Mouse (Mus musculus) neural tube, embryonic 14.5 days (tissue): Measurements from ENCODE around the gene Clybl. TPM values are rescaled to one million over a fixed set of nuclear protein-coding genes. Genes with fewer than 3 reads are reported as not detected.
A peak's percentile ranks its signal among the peaks of the same experiment; 100 is the strongest.

Experiments
- ATAC-seq: fragments of 200-750 bp; cut with Nextera tagmentation; 2 replicates; pipeline ENCODE4 v1.8.0; 2017; ENCODE audit warnings: low read depth, mild to moderate bottlenecking, moderate TSS enrichment, moderate library complexity
- H3K27ac ChIP-seq: fragments of 300-500 bp; sonication (generic); 2 replicates; pipeline ENCODE4 v1.5.1; 2014; ENCODE audit warnings: low read depth, mild to moderate bottlenecking, control low read depth, low read length, moderate library complexity, mixed read lengths
- H3K27me3 ChIP-seq: fragments of 300-500 bp; sonication (generic); 2 replicates; pipeline ENCODE4 v1.6.1; 2014; ENCODE audit warnings: low read length; ENCODE audit not compliant: control insufficient read depth, insufficient read depth
- H3K36me3 ChIP-seq: fragments of 300-500 bp; sonication (generic); 2 replicates; pipeline ENCODE4 v1.6.1; 2014; ENCODE audit warnings: low read length, mixed read lengths; ENCODE audit not compliant: control insufficient read depth, insufficient read depth
- H3K4me1 ChIP-seq: fragments of 300-500 bp; sonication (generic); 2 replicates; pipeline ENCODE4 v1.6.1; 2014; ENCODE audit warnings: low read length; ENCODE audit not compliant: control insufficient read depth, insufficient read depth
- H3K4me2 ChIP-seq: fragments of 300-500 bp; sonication (generic); 2 replicates; pipeline ENCODE4 v1.6.1; 2014; ENCODE audit warnings: mild to moderate bottlenecking, low read depth, low read length, control low read depth
- H3K4me3 ChIP-seq: fragments of 300-500 bp; sonication (generic); 2 replicates; pipeline ENCODE4 v1.5.1; 2014; ENCODE audit warnings: low read depth, low read length, control low read depth, mixed read lengths
- H3K9ac ChIP-seq: fragments of 300-500 bp; sonication (generic); replicated peaks from 2 replicates; pipeline ENCODE4 v1.6.1; 2014; ENCODE audit warnings: low read depth, mild to moderate bottlenecking, control low read depth, low read length, mixed read lengths
- H3K9me3 ChIP-seq: fragments of 300-500 bp; sonication (generic); 2 replicates; pipeline ENCODE4 v1.6.1; 2016; ENCODE audit warnings: low read length; ENCODE audit not compliant: control insufficient read depth
- WGBS: fragments of 180-500 bp; shearing (Covaris S2); extraction: QIAGEN DNeasy Blood & Tissue Kit; methylation state at CpG from one replicate; pipeline ENCODE4 v1.1.7; 2014; 5-methylcytosine and 5-hydroxymethylcytosine counted together
- polyA plus RNA-seq: library from polyadenylated mRNA; unstranded; fragments of >200 nt; fragmentation: Nextera tagmentation; extraction: Ambion mirVana; gene quantifications from 2 replicates; pipeline ENCODE4 v1.2.1, GENCODE M21; 2014

The Clybl gene
- polyA plus RNA-seq, 1 experiment from 2014 or later, result 9.1 TPM

DNA sequence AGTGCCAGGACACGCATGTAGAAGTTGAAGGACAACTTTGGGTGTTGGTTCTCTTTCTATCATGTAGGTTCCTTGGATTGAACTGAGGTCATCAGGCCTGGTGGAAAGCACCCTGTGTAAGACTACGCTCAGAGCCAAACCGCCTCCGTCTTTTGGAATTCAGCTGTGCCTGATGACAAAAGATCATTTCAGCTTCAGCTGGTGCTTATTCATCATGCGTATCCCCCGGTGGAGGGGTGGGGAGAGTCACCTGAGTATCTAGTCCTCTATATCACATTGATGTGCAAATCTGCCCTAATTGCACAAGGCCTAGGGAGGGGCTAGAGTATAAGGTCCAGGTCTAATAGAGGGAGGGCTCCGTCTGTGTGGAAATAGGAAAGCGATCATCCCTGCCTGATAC, 95.6 kb downstream of the Clybl start:
- Histone ChIP-seq H3K36me3 (no peaks in the 10 kb centered on the region), H3K27me3 (peaks cover 10% of the 10 kb centered on the region)
- 81% methylated on average over 8 of the region's 8 CpGs for WGBS

DNA sequence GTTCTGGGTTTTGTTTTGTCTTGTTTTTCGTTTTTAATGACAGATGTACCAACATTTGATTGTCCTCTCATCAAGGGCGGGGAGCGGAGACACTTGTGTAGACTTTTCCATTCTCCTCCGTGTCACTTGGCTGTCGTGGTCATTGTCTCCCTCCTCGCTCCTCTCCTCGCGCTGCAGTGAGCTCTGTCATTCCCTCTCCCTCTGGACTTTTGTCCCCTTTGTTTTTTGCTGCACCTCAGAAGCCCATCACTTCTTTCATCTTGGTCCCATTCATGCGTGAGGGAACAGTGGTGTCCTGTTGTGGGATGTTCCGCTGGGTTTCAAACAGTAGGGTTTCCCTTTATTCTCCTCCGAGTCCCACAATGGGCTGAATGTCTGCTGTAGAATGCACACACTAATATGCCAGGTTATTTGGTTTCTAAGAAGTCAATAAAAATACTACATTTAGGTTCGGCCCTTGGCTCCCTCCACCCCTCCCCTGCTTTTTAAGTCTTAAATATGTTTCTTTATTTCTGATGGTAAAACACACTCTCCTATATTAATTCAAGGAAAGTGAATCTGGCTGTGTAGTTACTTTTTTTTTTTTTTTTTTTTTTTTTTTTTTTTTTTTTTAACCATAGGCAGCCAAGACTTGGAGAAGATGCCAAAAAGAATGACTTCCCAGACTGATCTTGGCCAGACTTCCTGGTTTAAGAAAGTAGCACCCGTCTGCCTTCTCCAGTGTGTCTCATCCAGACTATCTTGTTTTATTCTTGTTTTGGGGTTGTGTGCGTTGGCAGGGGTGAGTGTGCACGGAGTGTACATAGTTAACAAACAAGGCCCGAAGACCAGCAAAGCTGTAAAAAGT, 98.2 kb downstream of the Clybl start:
- Histone ChIP-seq H3K27ac (no peak overlapping the region), H3K27me3 (peaks cover 10% of the 10 kb centered on the region), H3K9ac (no peak overlapping the region), H3K9me3 (no peaks in the 10 kb centered on the region), H3K4me1 (no peaks in the 10 kb centered on the region), H3K4me3 (no peak overlapping the region), H3K4me2 (no peak overlapping the region), H3K36me3 (no peaks in the 10 kb centered on the region)
- ATAC-seq, result no peak
- WGBS, result 20% methylated on average over 16 of the region's 16 CpGs

More for the DNA sequence above, 95.6 kb downstream of the Clybl start:
- no peak overlapping the region for H3K4me2 ChIP-seq
- H3K9me3 ChIP-seq, result no peaks in the 10 kb centered on the region
- no peak for ATAC-seq
- H3K4me1 ChIP-seq, result no peaks in the 10 kb centered on the region
- H3K27ac ChIP-seq, result no peak overlapping the region
- H3K4me3 ChIP-seq, result no peak overlapping the region
- no peak overlapping the region for H3K9ac ChIP-seq

DNA sequence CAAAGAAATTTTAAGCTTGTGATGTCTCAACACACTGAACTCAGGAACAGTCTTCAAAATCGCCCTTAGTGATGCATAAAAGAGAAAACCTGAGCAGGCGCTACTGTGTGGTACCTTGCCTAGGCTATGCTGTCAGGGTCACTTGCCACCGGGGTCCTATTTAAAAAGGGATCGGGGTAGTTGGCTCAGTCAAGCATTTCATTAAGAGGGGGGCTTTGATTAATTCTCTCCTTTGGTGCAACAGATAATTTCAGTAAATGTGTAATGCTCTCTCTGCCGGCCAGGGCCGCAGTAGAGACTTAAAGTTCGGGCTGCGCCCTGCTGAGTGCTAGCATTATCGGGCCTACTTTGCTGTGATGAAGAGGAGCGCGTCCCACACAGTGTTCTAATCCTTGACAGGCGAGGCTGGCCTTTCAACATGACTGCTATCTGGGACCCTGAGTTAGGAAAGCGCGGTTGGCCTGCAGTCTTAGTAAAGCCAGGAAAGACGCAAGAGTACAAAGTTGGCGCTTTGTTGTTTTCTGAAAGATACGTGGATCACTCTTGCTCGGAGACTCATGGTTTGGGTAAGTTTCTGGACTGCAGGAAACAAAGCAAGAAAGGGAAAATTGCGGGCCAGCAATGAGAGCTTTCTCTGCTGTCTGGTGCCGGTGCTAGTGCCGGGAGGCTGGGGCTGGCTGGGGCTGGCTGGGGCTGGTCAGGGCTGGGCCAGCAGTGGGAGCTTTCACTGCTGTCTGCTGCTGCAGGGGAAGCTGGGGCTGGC, 99.0 kb downstream of the Clybl start:
- 17% methylated on average over 21 of the region's 21 CpGs for WGBS
- Histone ChIP-seq H3K4me1 (no peaks in the 10 kb centered on the region), H3K9ac (no peak overlapping the region), H3K36me3 (no peaks in the 10 kb centered on the region), H3K4me2 (no peak overlapping the region), H3K4me3 (no peak overlapping the region), H3K27ac (no peak overlapping the region), H3K9me3 (no peaks in the 10 kb centered on the region), H3K27me3 (peaks cover 10% of the 10 kb centered on the region)
- ATAC-seq, result peak; percentile 54; the same call in 1 of the 2 replicates

DNA sequence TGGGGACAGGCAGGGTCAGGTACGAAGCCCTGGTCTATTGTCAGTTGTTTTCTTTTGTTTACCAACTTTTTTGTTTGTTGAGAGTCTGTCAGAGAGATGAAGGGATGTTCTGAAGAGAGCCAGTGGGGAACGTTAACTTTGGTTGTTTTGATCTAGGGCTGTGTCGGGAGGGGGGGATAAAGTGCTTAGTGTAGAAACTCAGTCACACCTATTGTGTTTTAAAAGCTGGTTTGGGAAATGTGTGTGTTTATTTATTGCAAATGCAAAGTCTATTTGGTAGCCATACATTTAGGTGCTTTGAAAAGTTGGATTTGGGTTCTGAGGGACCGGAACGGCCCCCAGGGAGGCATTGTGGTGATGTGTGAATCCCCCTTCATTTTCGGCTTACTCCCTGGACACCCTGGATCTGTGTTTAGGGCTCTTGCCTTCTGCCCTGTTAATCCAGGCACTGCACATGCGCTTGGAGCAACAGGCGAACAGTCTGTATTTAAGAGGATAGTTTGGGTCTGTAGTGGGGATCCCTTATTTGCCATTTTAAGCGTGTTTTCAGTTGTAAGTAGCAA, 99.6 kb downstream of the Clybl start:
- Histone ChIP-seq H3K4me1 (no peaks in the 10 kb centered on the region), H3K27ac (no peak overlapping the region), H3K9me3 (no peaks in the 10 kb centered on the region), H3K4me2 (no peak overlapping the region), H3K4me3 (no peak overlapping the region), H3K27me3 (peaks cover 10% of the 10 kb centered on the region), H3K9ac (no peak overlapping the region), H3K36me3 (no peaks in the 10 kb centered on the region)
- no peak for ATAC-seq
- 20% methylated on average over 9 of the region's 9 CpGs for WGBS

DNA sequence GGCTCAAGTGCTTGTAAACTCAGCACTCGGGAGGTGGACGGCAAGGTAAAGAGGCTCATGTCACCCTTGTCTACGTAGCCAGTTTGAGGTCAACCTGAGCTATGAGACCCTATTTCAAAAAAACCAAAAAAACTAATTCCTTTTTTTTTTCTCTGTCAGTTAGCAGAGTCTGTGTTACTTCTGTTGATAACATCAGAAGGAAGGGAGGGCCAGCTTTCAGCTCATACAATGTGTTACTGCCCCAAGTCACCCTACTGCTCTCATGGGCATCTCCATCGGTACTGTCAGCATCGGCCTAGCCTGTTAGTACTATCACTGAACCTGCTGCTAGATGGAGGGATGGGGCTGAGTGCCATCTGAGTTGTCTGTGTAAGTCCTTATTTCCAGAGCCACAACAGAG, 102.5 kb downstream of the Clybl start:
- 99% methylated on average over 5 of the region's 5 CpGs for WGBS
- no peak for ATAC-seq
- Histone ChIP-seq H3K4me1 (no peaks in the 10 kb centered on the region), H3K27me3 (peaks cover 5% of the 10 kb centered on the region), H3K4me3 (no peak overlapping the region), H3K9me3 (no peaks in the 10 kb centered on the region), H3K4me2 (no peak overlapping the region), H3K9ac (no peak overlapping the region), H3K27ac (no peak overlapping the region), H3K36me3 (no peaks in the 10 kb centered on the region)

DNA sequence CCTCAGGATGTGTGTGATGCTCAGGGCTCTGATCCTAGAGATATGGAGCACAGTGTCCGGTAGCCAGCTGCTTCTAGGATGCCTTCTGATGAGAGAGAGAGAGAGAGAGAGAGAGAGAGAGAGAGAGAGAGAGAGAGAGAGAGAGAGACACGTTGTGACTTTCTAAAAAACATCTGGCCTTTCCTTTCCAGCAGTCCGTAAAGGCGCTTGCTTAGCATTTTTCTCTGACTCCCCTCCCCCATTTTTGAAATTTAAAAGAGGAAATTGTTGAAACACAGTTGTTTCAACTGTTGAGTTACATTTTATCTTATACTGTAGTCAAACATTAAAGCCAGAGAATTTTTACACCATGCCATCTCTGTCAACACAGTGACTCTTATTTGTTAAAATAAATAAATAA, 114.9 kb downstream of the Clybl start:
- no peak overlapping the region for H3K9ac ChIP-seq
- no peaks in the 10 kb centered on the region for H3K36me3 ChIP-seq
- H3K4me3 ChIP-seq, result no peak overlapping the region
- peaks cover 5% of the 10 kb centered on the region; the same call in 1 of the 2 replicates for H3K4me1 ChIP-seq
- H3K4me2 ChIP-seq, result no peak overlapping the region
- H3K27ac ChIP-seq, result no peak overlapping the region
- H3K9me3 ChIP-seq, result no peaks in the 10 kb centered on the region
- WGBS, result 58% methylated on average over 4 of the region's 4 CpGs
- no peak for ATAC-seq
- H3K27me3 ChIP-seq, result no peaks in the 10 kb centered on the region

DNA sequence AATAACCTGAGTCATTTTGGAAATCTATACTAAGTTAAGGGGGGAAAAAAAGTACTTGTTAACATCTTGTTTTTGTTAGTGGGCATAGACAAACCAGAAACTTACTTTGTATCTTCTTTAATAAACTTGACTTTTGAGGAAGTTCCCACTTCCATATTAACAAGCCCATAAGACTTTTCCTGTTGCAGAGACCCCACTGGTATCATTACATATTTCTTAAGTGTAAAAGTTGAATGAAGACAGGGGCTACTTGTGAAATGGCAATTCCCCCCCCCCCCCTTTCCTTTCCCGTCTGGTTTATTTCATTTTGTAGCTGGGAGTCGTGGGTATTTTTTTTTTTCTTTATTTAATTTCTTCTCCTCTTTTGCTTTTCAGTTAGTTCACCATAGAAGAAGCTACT, 115.4 kb downstream of the Clybl start:
- no peaks in the 10 kb centered on the region for H3K36me3 ChIP-seq
- no peak for ATAC-seq
- no peak overlapping the region for H3K4me3 ChIP-seq
- WGBS, result 39% methylated on average over 2 of the region's 2 CpGs
- H3K27me3 ChIP-seq, result no peaks in the 10 kb centered on the region
- peaks cover 5% of the 10 kb centered on the region; the same call in 1 of the 2 replicates for H3K4me1 ChIP-seq
- H3K9me3 ChIP-seq, result no peaks in the 10 kb centered on the region
- H3K4me2 ChIP-seq, result no peak overlapping the region
- H3K9ac ChIP-seq, result no peak overlapping the region
- no peak overlapping the region for H3K27ac ChIP-seq

DNA sequence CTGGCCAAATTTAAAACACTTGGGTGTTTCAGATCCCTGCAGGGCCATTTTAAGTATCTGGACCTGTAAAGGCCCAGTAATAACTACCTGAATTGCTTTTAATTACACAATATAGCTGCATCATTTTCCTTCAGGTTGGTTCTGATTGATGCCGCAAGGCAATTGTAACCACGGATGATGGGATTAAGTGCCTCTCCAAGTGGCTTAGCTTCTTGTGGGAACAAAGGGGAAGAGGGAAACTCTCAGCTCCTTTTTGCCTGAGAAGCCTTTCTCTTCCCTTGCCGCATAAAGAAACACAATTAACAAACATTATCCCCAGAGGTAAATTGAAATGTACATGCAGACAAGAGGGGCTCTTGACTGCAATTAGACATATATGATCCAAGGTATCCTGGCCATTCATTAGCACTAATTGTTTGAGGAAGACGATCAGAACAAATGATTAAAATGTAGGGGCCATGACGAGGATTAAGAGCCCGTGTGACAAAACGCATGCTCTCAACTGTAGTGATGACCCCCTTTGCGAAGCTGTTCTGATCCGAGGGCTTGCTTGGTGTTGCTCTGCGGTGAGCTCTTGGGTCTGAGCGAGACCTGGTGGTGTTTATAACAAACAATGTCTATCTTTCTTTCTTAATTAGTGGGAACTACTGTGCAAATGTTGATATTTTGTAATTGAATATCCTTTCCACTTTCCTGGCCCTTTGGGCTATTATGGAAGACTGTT, 116.0 kb downstream of the Clybl start:
- 39% methylated on average over 11 of the region's 11 CpGs for WGBS
- no peak; the same call in 1 of the 2 replicates for ATAC-seq
- Histone ChIP-seq H3K9ac (no peak overlapping the region), H3K4me2 (no peak overlapping the region), H3K9me3 (no peaks in the 10 kb centered on the region), H3K27ac (no peak overlapping the region), H3K27me3 (no peaks in the 10 kb centered on the region), H3K36me3 (no peaks in the 10 kb centered on the region), H3K4me3 (no peak overlapping the region), H3K4me1 (peaks cover 5% of the 10 kb centered on the region; the same call in 1 of the 2 replicates)
